Mouse (Mus musculus) gastrocnemius, postnatal 25 days (tissue): ENCODE results near the gene Kmt2d. TPM values are rescaled to one million over a fixed set of nuclear protein-coding genes. Genes with fewer than 3 reads are reported as not detected.

ENCODE experiments used
- DNase-seq: peaks from one replicate; pipeline ENCODE4 v3.0.0; 2022
- total RNA-seq, 2 experiments: library from RNA; stranded (reverse); gene quantifications; 1 replicate in 1 of 2; 2 replicates in 1 of 2; pipeline ENCODE4 v1.2.3; 2021

Gene Kmt2d
- total RNA-seq, 2 experiments from 2014 or later: 36.6 to 43.5 TPM

DNA sequence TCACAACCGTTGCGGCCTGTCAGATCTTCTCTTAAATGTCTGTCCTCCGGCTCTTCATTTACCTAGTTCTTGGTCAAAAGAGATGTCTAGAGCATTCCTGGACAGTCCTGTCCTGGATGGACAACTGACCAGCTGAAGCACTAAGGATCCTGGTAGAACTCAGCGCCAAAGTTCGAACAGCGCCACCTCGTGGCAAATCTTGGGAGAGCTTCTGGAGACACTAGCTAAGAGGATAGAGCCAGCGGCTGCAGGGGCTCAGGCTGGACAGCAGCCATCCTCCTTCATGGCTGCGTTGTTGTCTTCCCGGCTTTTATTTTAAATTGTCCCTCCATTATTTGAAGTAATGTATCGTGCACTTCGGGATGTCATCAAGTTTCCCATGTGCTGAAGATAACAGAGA is 71.6 kb downstream of the Kmt2d start:
- peak; percentile 44 for DNase-seq

DNA sequence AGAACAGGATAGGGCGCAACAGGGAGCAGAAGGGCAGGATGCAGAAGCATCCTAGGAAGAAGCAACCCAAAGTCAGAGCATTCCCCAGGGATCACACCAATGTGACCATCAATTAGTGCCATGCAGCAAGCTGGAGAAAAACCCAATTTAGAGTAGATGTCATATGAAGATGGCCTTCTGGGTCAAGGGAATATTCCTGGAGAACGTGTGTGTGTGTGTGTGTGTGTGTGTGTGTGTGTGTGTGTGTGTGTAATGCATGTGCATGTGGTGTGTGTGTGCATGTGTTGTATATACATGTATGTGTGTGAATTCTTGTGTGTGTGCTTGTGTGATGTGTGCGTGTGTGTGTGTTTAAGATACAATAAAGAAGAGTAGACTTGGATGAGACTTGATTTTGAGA is 72.1 kb downstream of the Kmt2d start:
- no peak for DNase-seq

DNA sequence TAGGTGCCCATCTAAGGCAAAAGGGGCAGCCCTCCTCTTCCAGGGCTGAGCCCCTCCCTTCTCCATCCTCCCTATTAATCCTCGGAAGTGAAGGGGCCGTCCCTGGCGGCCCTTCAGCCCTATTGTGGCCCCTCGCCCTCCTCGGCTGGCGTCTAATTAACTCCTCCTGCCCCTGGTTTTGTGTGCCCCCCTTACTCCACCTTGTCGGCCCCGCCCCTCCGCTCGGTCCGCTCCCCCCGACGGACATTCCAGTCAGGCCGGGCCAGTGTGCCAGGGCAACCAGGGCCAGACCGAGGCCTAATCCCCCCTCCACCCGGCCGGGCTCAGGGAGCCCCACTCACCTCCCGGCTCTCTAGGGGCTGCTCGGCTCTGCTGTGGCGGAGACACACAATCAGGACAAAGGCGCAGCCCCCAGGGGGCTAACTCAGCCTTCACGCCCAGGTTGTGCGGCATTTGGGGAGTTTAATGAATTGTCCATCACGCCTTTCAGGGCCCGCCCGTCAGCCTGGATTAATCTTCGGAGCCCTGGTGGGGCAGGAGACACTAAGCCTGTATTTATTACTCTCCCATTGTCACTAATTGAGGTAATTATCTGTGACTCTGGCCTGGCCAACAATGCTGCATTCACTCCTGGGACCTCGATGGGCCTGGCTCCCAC is 73.0 kb downstream of the Kmt2d start:
- no peak for DNase-seq

DNA sequence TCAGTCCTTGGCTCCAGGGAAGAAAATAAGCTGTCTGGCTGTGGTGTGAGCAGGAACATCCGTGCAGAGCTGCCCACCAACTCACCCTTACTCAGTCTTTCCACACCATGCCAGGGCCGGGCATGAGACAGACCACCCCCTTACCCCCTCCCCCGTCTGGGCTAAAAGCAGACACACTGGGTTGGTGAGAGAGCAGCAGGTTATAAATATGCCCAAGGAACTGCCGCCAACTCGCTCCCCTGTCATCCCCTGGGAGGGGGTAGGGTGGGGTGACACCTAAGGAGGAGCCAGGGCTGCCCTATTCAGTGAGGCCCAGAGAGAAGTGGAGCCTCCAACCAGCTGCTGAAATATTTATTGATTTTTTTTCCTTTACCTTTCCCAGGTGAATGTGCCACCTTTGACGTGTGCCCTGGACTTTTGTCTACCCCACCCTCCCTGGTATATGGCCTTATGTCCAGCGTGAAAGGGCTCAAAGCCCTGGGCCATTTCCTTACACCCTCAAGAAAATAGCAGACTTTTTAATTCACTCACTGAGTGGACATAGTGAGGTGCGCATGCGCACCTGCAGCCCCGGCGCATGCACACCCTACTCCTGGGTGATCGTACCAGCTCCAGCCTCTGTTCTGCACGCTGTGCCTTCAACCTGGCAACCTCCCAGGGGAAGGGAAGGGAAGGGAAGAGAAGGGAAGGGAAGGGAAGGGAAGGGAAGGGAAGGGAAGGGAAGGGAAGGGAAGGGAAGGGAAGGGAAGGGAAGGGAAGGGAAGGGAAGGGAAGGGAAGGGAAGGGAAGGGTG is 74.0 kb downstream of the Kmt2d start:
- DNase-seq: no peak

DNA sequence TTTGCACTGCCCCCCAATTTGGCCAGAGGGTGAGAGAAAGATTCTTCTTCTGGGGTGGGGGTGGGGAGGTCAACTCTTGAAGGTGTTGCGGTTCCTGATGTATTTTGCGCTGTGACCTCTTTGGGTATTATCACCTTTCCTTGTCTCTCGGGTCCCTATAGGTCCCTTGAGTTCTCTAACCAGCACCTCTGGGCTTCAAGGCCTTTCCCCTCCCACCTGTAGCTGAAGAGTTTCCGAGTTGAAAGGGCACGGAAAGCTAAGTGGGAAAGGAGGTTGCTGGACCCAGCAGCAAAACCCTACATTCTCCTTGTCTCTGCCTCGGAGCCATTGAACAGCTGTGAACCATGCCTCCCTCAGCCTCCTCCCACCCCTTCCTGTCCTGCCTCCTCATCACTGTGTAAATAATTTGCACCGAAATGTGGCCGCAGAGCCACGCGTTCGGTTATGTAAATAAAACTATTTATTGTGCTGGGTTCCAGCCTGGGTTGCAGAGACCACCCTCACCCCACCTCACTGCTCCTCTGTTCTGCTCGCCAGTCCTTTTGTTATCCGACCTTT is 77.8 kb downstream of the Kmt2d start:
- DNase-seq: no peak

DNA sequence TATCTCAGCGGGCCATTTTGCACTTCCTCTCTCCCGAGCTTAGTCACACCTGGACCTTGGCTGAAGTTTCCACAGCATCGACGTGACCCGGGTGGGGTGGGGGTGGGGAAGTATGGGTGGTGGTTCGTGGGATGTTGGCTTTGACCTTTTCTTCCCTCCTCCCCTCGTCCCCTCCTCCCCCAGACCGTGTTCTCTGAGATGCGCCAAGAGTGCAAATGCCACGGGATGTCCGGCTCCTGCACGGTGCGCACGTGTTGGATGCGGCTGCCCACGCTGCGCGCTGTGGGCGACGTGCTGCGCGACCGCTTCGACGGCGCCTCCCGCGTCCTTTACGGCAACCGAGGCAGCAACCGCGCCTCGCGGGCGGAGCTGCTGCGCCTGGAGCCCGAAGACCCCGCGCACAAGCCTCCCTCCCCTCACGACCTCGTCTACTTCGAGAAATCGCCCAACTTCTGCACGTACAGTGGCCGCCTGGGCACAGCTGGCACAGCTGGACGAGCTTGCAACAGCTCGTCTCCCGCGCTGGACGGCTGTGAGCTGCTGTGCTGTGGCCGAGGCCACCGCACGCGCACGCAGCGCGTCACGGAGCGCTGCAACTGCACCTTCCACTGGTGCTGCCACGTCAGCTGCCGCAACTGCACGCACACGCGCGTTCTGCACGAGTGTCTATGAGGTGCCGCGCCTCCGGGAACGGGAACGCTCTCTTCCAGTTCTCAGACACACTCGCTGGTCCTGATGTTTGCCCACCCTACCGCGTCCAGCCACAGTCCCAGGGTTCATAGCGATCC is 78.6 kb downstream of the Kmt2d start:
- DNase-seq: no peak

DNA sequence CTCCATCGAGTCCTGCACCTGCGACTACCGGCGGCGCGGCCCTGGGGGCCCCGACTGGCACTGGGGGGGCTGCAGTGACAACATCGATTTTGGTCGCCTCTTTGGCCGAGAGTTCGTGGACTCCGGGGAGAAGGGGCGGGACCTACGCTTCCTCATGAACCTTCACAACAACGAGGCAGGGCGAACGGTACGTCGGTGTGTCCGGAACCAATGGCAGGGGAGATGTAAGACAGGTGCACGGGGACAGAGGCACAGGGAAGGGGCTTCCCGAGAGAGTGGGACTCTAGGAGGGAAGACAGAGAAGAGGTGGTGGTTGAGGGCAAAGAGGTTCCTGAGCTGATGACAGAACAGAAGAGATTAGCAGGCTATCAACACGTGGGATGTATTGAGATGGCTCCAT is 79.2 kb downstream of the Kmt2d start:
- no peak for DNase-seq

DNA sequence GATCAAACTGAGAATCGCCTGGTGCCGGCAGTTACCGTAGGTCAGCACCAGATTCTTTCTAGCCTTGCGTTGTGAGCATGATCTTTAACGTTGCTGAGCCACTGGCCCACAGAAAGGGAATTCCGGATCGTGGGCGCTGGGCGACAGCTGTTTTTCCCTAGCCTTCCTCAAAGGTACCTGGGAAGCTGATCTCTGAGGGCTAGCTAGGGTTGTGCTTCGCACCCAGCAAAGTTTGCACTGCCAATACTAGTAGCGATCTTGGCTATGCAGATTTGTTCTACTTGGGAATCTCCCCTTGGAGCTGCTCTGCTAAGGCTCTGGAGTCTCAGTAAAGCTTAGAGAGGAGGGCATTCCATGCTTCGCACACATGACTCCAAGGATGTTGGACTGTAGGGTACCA is 79.8 kb downstream of the Kmt2d start:
- no peak for DNase-seq

DNA sequence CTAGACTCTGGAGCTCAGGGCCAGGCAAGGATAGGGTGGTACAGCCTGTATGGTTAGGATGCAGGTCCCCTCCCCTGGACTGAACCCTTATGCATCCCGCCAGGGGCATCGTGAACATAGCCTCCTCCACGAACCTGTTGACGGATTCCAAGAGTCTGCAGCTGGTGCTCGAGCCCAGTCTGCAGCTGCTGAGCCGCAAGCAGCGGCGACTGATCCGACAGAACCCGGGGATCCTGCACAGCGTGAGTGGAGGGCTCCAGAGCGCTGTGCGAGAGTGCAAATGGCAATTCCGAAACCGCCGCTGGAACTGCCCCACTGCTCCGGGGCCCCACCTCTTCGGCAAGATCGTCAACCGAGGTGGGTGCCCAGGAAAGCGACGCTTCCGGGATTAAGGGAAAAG is 80.2 kb downstream of the Kmt2d start:
- no peak for DNase-seq

DNA sequence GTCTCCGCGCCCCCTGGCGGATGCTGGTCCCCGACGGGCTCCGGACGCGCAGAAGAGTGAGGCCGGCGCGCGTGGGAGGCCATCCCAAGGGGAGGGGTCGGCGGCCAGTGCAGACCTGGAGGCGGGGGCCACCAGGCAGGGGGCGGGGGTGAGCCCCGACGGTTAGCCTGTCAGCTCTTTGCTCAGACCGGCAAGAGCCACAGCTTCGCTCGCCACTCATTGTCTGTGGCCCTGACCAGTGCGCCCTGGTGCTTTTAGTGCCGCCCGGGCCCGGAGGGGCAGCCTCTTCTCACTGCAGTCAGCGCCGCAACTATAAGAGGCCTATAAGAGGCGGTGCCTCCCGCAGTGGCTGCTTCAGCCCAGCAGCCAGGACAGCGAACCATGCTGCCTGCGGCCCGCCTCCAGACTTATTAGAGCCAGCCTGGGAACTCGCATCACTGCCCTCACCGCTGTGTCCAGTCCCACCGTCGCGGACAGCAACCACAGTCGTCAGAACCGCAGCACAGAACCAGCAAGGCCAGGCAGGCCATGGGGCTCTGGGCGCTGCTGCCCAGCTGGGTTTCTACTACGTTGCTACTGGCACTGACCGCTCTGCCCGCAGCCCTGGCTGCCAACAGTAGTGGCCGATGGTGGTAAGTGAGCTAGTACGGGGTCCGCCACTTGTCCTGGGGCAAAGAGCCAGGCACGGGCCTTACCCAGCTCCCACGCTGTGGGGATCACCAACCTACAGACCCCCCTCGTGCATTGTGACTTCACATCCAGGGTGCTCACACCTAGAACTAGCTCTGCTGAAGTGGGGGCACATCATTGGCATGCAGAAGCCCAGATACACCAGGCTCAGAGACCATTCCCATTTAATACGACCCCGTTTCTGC is 81.1 kb downstream of the Kmt2d start, which contains the start of gene Wnt1:
Gene Wnt1, plus strand, starts transcription at position 197 of the 875 bp plus-strand sequence.
- DNase-seq: no peak

DNA sequence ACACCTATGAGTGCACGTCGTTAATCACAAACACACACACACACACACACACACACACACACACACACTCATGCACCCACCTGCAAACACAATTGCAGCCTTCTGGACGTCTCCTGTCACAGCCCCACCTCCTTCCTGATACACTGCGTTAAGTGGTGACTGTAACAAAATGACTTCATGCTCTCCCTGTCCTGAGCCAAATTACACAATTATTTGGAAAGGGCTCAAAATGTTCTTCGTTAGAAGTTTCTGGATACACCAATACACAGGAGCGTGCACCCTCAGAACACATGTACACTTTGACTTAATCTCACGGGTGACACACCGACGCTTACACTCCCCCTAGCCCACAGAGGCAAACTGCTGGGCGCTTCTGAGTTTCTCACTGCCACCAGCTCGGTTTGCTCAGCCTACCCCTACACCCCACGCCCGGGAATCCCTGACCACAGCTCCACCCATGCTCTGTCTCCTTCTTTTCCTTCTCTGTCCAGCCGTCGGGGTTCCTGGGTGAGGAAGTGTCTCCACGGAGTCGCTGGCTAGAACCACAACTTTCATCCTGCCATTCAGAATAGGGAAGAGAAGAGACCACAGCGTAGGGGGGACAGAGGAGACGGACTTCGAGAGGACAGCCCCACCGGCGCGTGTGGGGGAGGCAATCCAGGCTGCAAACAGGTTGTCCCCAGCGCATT is 81.9 kb downstream of the Kmt2d start:
- no peak for DNase-seq

DNA sequence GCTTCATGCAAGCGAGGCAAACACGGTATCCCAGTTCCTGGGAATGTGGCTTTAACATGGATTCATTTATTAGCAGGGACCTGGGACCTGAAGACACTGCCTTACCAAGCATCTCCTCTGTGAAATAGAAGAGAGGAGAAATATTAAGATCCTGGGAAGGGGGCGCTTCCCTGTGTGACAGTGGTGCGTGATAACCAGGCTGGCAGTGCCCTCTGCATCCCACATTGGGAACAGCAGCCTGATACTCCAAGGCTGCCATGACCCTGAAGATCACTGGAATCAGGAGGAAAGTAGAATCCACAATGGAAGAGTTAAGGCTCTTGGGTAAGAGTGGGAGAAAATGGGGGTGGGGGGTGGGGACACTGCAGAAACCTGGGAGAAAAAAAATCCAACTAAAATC is 83.1 kb downstream of the Kmt2d start:
- DNase-seq: no peak

DNA sequence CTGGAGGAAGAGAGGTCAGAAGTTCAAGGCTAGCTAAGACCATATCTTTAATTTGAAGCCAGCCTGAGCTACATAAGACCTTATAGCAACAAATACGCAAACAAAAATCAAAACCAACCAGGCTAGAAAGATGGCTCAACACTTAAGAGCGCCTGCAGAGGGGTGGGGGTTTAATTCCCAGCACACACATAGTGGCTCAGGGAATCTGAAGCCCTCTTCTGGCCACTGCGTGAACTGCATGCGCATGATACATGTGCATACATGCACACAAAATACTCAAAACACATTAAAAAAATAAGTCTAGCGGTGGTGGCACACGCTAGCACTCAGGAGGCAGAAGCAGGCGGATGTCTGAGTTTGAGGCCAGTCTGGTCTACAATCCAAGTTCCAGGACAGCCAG is 85.3 kb downstream of the Kmt2d start:
- no peak for DNase-seq

Other genes with a start within 250 kb of the Kmt2d start
- gene Cacnb3, start 240.4 kb downstream of the Kmt2d start, total RNA-seq: 1 to 10 TPM; 3.4 to 4.1 TPM
- 10 to 100 TPM; 53.1 to 56.8 TPM for gene Ddx23, start 208.3 kb downstream of the Kmt2d start, total RNA-seq
- 1 to 10 TPM in 1 of 2 experiments, under 1 TPM in 1; 0.40 to 1.0 TPM for gene Rnd1, start 193.7 kb downstream of the Kmt2d start, total RNA-seq
- gene Ccdc65, start 163.0 kb downstream of the Kmt2d start, total RNA-seq: not detected
- 1 to 10 TPM; 2.7 to 3.5 TPM for gene Fkbp11, start 143.0 kb downstream of the Kmt2d start, total RNA-seq
- 10 to 100 TPM in 1 of 2 experiments, 1 to 10 TPM in 1; 8.3 to 10.4 TPM for gene Arf3, start 108.0 kb downstream of the Kmt2d start, total RNA-seq
- gene Wnt10b, start 93.1 kb downstream of the Kmt2d start, total RNA-seq: 1 to 10 TPM in 1 of 2 experiments, under 1 TPM in 1; 0.79 to 1.7 TPM
- gene Wnt1, start 81.3 kb downstream of the Kmt2d start, total RNA-seq: not detected
- gene Ddn, start 61.7 kb downstream of the Kmt2d start, total RNA-seq: under 1 TPM; 0.38 to 0.74 TPM
- 10 to 100 TPM; 43.6 to 43.9 TPM for gene Prkag1, start 39.7 kb downstream of the Kmt2d start, total RNA-seq
- 1 to 10 TPM; 2.5 to 2.9 TPM for gene Rhebl1, start 23.3 kb upstream of the Kmt2d start, total RNA-seq
- 1 to 10 TPM; 1.2 to 2.3 TPM for gene Dhh, start 27.3 kb upstream of the Kmt2d start, total RNA-seq
- 1 to 10 TPM; 6.1 to 6.6 TPM for gene Lmbr1l, start 47.0 kb upstream of the Kmt2d start, total RNA-seq
- gene Tuba1b, start 63.4 kb upstream of the Kmt2d start, total RNA-seq: 10 to 100 TPM; 36.4 to 44.5 TPM
- gene Gm49450, start 82.3 kb upstream of the Kmt2d start, total RNA-seq: not detected
- gene Tuba1a, start 82.5 kb upstream of the Kmt2d start, total RNA-seq: 10 to 100 TPM; 43.5 to 52.6 TPM
- 10 to 100 TPM in 1 of 2 experiments, 1 to 10 TPM in 1; 7.1 to 10.7 TPM for gene Tuba1c, start 158.7 kb upstream of the Kmt2d start, total RNA-seq
- gene Prph, start 184.0 kb upstream of the Kmt2d start, total RNA-seq: 1 to 10 TPM in 1 of 2 experiments, under 1 TPM in 1; 0.75 to 1.4 TPM
- under 1 TPM in 1 of 2 experiments, not detected in 1; 0.49 TPM for gene Troap, start 203.4 kb upstream of the Kmt2d start, total RNA-seq
- gene C1ql4, start 216.6 kb upstream of the Kmt2d start, total RNA-seq: not detected
- gene Dnajc22, start 222.0 kb upstream of the Kmt2d start, total RNA-seq: under 1 TPM in 1 of 2 experiments, not detected in 1; 0.16 TPM